Mouse (Mus musculus) cerebellum, postnatal 25 days (tissue): ENCODE results near the gene Ldb1.

Experiments
- DNase-seq, 2 experiments: peaks; one replicate each; pipeline ENCODE4 v3.0.0; 2021; ENCODE audit warnings: mixed read lengths in 2 of 2

Gene Ldb1

GRCm38 (mm10) chr19:46044271-46044992, 582 bp downstream of the Ldb1 start, which contains the start of gene Pprc1:
Pprc1 (plus strand) TSS chr19:46044886.
- DNase-seq, result peak; percentile 30 to 60

- DNase-seq, result peak; percentile 28 to 53
Observed at GRCm38 (mm10) chr19:46043380-46043779, 1.6 kb downstream of the Ldb1 start.

DNA sequence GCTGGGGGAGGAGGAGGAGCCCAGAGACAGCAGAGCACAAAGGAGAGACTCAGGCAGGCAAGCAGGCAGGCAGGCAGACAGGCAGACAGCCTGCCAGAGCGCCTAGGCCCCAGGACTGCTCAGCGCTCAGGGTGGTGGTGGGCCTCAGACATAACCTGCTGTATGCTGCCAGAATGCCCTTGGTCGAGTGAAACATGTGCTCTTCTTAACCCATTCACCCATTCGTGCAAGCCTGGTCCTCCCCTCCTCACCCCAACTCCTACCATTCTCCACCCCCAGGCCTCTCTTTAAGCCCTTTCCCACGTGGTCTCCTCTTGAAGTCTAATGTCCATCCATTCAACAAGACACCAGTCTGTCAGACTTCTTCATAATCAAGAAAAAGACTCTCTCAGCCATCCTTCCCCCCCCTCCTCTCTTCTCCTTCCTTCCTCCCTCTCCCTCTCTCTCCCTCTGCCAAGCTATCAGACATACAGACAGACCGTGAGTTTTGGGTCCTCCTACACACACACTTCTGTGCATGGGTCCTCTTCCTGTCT, 2.5 kb downstream of the Ldb1 start:
- DNase-seq, result peak; percentile 55 to 59

DNA sequence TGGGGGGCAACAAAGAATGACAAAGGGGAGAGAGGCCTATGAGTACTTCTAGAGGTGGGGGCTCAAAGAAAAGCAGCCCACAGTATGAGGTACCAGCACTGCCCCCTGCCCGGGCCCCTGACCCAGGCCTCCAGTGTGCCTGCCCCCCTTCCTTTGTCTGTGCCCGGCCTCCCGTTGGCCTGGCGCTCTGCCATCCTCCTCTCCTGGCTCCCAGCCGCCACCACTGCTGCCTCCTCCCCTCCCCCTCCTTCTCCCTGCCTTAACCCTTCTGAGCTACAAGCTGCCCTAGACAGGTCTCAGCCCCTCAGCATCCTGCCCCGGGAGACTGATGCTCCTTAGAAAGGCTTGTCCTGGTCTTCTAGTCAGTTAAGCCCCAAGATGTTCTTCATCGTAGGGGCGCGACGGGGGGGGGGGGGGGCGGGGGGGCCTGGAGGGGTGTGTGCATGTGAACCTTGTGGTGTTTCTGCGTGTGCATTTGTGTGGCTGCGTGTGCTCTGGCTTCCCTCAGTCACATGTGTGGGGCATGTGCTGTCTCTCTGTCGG, 3.0 kb downstream of the Ldb1 start:
- DNase-seq, result peak; percentile 83 to 90

- DNase-seq, result no peak
Observed at GRCm38 (mm10) chr19:46041299-46041932, 3.6 kb downstream of the Ldb1 start.

- no peak for DNase-seq
Observed at GRCm38 (mm10) chr19:46040149-46040902, 4.7 kb downstream of the Ldb1 start.

GRCm38 (mm10) chr19:46039478-46039877, 5.5 kb downstream of the Ldb1 start:
- peak; percentile 88 to 96 for DNase-seq

DNA sequence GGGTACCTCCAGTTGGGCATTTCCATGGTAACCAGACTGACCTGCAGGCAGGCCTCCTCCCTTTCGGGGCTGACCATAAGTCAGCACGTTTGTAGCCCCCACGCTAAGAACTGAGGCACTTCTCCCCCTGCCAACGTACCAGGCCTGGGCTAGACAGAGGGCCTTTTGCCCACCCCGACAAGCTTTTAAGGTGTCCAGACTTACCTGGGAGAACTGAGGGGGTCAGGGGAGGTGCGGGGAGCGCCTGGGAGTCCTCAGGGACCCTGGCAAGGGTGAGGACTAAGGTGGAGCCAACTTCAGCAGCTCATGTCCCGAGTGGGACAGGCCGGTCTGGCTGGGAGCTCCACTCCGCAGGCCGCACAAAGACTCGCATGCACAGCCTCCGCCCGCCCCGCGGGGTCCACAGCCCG, 6.2 kb downstream of the Ldb1 start:
- peak; percentile 50 to 61 for DNase-seq

GRCm38 (mm10) chr19:46037925-46038850, 6.8 kb downstream of the Ldb1 start:
- peak; percentile 60 to 66 for DNase-seq

- DNase-seq, result peak in 1 of 2 experiments; percentile 26
Observed at GRCm38 (mm10) chr19:46037243-46037924, 7.6 kb downstream of the Ldb1 start.

GRCm38 (mm10) chr19:46036477-46037242, 8.4 kb downstream of the Ldb1 start:
- DNase-seq, result peak; percentile 29 to 61

DNA sequence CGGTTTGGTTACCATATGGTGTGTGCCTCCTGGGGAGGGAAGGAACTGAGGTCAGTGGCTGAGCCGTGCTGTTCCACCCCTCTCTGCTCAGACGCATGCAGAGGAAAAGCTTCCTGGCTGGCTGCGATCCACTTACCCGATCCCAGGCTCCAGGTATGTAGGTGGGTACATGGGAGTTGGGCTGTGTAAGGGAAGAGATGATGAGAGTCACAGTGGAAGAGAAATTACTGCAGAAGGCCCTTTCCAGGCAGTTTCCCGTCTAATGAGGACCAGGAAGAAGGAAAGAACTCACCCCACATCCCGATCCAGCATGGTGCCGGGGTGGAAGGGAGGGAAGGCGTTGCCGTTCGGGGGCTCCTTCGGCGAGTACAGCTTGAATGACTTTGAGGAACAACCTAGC, 9.0 kb downstream of the Ldb1 start:
- peak; percentile 64 to 72 for DNase-seq

- DNase-seq, result no peak
Observed at GRCm38 (mm10) chr19:46033911-46034310, 11.1 kb downstream of the Ldb1 start.

DNA sequence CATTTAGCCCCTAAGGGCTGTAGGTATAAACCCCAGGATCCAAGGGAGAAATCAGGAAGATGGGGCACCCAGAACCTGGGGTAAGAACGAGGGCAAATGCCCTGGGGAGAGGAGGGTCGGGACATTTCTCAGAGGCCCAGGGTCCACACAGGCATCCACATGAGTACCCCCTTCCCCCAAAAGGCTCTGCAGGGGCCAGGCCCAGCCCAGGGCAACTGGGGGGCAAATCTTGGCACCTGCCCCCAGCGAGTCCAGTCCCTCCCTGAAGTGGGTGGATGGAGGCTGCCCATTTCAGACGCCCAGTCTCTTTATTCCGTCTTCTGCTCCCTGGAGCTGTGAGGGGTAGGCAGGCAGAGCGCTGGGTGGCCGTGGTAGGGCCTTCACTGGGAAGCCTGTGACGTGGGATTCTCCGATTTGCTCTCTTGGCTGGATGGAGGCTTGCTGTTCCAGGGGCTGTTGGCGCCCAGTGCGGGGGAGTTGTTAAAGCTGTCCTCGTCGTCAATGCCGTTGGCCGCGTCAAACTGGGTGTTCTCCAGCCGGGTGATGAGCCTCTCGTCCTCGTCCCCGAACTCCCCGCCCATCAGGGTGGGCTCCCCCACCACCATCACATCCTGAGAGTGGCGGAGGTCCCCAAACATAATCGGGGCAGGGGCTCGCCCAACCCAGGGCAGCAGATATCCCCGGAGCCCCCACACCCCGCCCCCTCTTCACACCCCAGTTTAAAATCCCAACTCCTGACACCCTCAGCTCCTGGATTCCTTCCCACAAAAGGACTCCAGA, 12.1 kb downstream of the Ldb1 start:
- DNase-seq, result no peak

- no peak for DNase-seq
Observed at GRCm38 (mm10) chr19:46031689-46032432, 13.2 kb downstream of the Ldb1 start.

- no peak for DNase-seq
Observed at GRCm38 (mm10) chr19:46030196-46030983, 14.6 kb downstream of the Ldb1 start.

DNA sequence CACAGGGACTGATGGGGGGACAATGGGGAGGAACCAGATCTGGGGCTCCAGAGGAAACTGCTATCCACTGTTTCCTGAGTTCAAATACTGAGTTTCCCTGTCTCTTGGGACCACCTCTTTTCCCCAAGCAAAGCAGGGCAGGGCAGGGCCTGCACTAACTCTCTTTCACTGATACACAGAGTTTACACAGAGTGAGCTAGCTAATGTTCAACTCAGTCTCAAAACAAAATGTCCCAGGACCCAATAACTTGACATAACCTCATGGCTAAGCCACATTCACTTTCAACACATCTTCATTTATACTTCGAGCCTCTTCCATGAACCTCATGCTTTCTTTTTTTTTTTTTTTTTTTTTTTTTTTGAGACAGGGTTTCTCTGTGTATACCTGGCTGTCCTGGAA, 15.4 kb downstream of the Ldb1 start:
- no peak for DNase-seq

GRCm38 (mm10) chr19:46028747-46029320, 16.2 kb downstream of the Ldb1 start:
- no peak for DNase-seq
